Mouse (Mus musculus) 3T3-L1 (cell line): ENCODE measurements at regions not wholly inside any gene's neighbourhood (a gene's known extent, or its start where the extent isn't known, plus 50 kb on each side); places are given as distances from the start of the nearest gene placed in this dataset.
"Not testable (repeated sequence)": the region's sequence is repeated elsewhere in the genome, so short reads cannot be mapped to it uniquely, and the experiment has no call there.

ENCODE experiments used
- DNase-seq: peaks from one replicate; pipeline ENCODE4 v3.0.0-alpha.2; 2015; ENCODE audit warnings: low read depth, low spot score

GRCm38 (mm10) chr6:4149663-4150062 lies 62.9 kb upstream of the Bet1 start:
- no peak for DNase-seq

- DNase-seq: no peak
These were observed 71.5 kb upstream of the Bet1 start for GRCm38 (mm10) chr6:4158293-4158692.

GRCm38 (mm10) chr6:4163733-4164132 lies 77.0 kb upstream of the Bet1 start:
- DNase-seq: peak; percentile 13

GRCm38 (mm10) chr6:4167112-4167511 lies 80.3 kb upstream of the Bet1 start:
- no peak for DNase-seq

- DNase-seq: no peak
These were observed 81.0 kb upstream of the Bet1 start for GRCm38 (mm10) chr6:4167757-4168156.

GRCm38 (mm10) chr6:4171561-4171960 lies 84.8 kb upstream of the Bet1 start:
- DNase-seq: no peak

- peak; percentile 22 for DNase-seq
These were observed 100.9 kb upstream of the Bet1 start for GRCm38 (mm10) chr6:4187683-4188082.

- not testable (repeated sequence) for DNase-seq
These were observed 104.2 kb upstream of the Bet1 start for GRCm38 (mm10) chr6:4190976-4191375.

- DNase-seq: no peak
These were observed 106.5 kb upstream of the Bet1 start for GRCm38 (mm10) chr6:4193286-4193685.

GRCm38 (mm10) chr6:4201176-4201575 lies 114.4 kb upstream of the Bet1 start:
- no peak for DNase-seq

- DNase-seq: no peak
These were observed 118.9 kb upstream of the Bet1 start for GRCm38 (mm10) chr6:4205681-4206080.

GRCm38 (mm10) chr6:4245265-4246112 lies 158.7 kb upstream of the Bet1 start:
- DNase-seq: no peak

GRCm38 (mm10) chr6:4246113-4246419 lies 159.3 kb upstream of the Bet1 start:
- no peak for DNase-seq

- DNase-seq: no peak
These were observed 189.8 kb upstream of the Bet1 start for GRCm38 (mm10) chr6:4276607-4277006.

GRCm38 (mm10) chr6:4277245-4277890 lies 190.6 kb upstream of the Bet1 start:
- no peak for DNase-seq

GRCm38 (mm10) chr6:4291380-4291779 lies 204.6 kb upstream of the Bet1 start:
- DNase-seq: peak; percentile 51

GRCm38 (mm10) chr6:4303410-4303809 lies 201.2 kb upstream of the Col1a2 start:
- not testable (repeated sequence) for DNase-seq

GRCm38 (mm10) chr6:4349953-4350352 lies 154.7 kb upstream of the Col1a2 start:
- peak; percentile 86 for DNase-seq

- DNase-seq: peak; percentile 16
These were observed 142.4 kb upstream of the Col1a2 start for GRCm38 (mm10) chr6:4362220-4362619.

- DNase-seq: no peak
These were observed 129.1 kb upstream of the Col1a2 start for GRCm38 (mm10) chr6:4375465-4376037.

GRCm38 (mm10) chr6:4396808-4397207 lies 107.8 kb upstream of the Col1a2 start:
- no peak for DNase-seq

- no peak for DNase-seq
These were observed 106.7 kb upstream of the Col1a2 start for GRCm38 (mm10) chr6:4397695-4398598.
